Mouse (Mus musculus) cerebellum, postnatal 10 days (tissue): ENCODE measurements around the gene Itga5.
"Not testable (repeated sequence)": the region's sequence is repeated elsewhere in the genome, so short reads cannot be mapped to it uniquely, and the experiment has no call there.

Experiments
- DNase-seq, 2 experiments: peaks; one replicate each; pipeline ENCODE4 v3.0.0; 2021; ENCODE audit warnings: mixed read lengths in 2 of 2

Itga5 gene

GRCm38 (mm10) chr15:103366376-103367149, at the start of gene Itga5:
TSS of gene Itga5 (minus strand) at chr15:103366763.
- DNase-seq: peak; percentile 62 to 65

DNA sequence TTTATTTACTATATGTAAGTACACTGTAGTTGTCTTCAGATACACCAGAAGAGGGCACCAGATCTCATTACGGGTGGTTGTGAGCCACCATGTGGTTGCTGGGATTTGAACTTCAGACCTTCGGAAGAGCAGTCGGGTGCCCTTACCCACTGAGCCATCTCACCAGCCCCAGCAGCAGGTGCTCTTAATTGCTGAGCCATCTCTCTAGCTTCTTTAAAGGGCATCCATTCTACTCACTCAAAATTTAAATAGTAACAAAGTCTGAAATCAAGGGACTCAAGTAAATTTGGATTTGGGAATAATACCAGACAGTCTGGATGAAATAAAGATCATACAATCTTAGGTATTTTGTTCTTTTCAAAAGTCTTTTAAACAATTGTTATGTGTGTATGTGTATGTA, 39.0 kb upstream of the Itga5 start:
- not testable (repeated sequence) for DNase-seq

DNA sequence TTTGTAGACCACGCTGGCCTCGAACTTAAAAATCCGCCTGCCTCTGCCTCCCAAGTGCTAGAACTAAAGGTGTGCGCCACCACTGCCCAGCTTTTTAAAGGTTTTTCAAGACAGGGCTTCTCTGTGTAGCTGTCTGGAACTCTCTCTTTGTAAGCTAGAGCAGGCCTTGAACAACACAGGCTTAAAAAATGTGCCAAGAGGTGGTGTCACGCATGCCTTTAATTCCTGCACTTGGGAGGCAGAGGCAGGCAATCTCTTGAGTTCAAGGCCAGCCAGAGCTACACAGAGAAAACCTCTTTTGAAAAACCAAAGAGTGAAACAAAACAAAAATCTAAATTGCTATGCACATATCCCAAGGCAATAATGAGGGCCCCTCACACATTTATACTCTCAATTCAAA, 34.8 kb upstream of the Itga5 start:
- DNase-seq: no peak

GRCm38 (mm10) chr15:103393577-103393976, 27.0 kb upstream of the Itga5 start:
- no peak for DNase-seq

GRCm38 (mm10) chr15:103388556-103389145, 22.1 kb upstream of the Itga5 start:
- DNase-seq: peak; percentile 40 to 53

GRCm38 (mm10) chr15:103383771-103384488, 17.4 kb upstream of the Itga5 start:
- peak; percentile 41 to 45 for DNase-seq

DNA sequence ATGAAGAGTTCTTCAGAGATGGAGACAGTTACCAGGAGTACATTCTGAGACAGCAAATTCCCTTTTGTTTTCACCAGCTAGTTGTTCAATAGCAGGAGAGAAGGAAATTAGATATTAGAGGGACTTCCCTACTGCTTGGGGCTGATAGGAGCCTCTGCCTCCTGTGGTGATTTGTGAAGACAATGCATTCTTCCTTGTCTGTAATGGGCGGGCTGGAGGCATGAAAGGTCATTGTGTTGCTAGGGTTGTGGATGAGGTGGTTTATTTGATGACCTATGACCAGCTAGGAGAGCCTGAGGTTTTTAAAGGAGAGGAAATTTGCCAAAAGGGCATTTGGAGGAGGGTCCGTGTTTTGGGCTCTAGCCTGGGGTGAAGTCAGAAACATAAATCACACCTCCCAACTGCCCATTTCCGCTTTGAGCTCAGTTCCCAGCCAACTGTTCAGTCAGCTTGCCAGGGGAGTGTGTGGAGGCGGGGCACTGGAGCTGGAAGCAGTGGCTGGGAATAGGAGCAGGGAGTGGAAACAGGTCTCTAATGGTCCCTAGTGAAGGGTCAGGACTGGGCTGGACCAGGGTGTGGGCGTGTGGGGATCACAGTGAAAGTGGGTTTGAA, 16.3 kb upstream of the Itga5 start:
- DNase-seq: peak; percentile 76 to 78

- DNase-seq: no peak
Observed at GRCm38 (mm10) chr15:103382075-103382474, 15.5 kb upstream of the Itga5 start.

DNA sequence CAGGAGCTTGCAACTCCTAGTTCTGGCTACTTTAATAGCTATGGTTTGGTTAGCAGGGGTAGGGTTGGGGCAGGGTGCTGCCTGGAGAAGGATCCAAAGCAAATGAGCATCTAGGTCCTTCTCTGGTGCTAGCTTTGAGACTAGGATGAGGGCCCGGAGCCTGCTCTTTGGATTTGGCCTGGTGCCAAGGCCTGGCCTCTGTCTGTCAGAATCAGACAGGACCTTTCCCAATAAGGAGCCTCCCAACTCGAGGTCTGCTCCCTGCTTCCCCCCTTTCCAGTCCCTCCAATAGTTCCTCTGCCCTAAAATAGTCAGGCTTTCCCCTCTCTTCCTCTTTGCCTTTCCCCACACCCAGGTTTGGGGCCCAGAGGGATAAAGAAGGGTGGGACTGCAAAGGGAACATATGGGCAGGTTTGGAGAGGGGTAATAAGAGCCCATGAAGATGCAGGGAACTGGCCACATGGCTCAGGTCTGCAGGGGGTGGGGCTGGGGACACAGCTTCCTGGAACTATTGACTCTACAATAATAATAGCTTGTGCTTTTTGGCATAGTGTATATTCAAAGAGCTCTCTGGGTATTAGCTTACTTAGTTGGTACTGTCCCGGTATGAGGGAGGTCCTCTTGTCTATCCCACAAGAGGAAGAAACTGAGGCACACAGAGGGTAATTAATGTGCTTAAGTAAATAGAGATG, 12.2 kb upstream of the Itga5 start:
- DNase-seq: peak; percentile 43 to 58

DNA sequence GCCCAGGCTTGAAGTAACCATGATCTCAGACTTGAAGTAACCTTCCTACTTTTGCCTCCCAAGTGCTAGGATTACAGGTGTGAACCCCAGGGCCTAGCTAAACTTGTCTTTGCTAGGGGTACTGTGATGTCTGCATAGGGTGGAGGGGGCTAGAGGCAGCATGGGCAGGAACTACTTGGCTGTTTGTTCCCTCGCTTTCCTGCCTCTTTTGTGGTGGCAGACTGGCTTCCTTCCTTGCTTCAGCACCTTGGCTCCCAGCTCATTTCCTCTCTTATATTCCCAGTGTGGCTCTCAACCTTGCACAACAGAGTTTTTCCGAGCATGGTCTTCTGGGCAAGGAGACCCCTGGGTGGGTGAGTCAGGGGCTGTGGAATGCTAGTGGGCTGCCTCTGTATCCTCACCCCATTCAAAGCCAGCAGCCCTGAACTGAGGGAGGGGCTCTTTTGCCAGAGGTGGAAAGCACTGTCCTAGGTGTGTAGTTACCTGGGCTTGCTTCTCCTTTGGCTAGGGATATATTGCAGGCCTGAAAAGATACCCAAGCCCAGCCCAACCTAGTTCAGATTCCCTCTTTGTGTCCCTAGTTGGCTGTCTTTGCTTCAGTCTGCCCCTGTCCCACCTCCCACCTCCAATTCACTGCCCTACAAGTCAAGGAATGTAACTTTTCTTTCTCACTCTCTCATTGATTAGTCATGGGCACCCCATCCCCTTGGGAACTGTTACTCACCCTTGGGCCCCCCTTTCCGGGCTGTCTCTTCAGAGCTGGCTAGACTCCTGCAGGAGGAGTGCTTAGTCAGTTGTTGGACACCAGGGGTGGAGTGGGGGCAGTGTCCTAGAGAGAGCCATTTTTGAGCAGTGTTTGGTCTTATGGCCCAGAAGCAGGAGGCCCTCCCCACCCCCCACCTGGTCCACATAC, 11.4 kb upstream of the Itga5 start:
- DNase-seq: no peak

DNA sequence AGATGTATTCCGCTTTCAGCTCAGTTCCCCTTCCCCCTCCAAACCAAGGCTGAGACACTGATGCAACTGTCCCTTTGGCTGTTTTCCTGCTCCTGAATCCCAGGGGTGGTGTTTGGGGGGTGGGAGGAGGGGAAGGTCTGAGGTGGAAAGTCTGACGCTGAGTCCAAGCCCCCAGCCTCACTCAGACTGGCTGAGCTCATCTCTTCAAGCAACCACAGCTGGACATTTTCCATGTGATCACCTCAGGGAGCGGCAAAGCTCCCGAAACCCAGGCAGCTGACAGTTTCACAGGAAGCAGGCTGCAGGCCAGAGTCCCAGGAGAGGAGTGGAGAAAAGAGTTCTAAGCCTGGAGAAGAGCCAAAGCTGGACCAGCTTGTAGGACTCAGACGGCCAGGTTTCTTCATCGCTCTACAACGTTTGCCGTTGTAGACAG, 10.3 kb upstream of the Itga5 start:
- DNase-seq: peak; percentile 70 to 75

GRCm38 (mm10) chr15:103375112-103375800, 8.7 kb upstream of the Itga5 start:
- DNase-seq: no peak

- no peak for DNase-seq
Observed at GRCm38 (mm10) chr15:103372461-103372860, 5.9 kb upstream of the Itga5 start.

DNA sequence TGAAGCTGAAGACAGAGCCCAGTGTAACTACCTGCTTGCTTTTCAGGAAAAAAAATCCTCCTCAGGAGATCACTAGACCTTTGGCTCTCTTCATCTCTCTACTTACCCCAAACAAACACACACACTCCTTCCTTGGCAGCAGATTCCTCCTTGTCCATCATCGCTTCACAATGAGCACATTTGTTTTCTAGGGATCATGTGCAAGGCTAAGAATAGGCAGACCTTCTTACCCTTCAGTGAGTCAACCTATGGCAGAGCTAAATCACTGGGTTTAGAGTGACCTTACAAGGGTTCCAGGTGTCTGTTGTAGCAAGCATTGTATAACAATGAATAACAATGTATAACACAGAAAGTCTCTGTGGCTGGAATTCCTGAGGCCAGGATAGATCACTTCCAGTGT, 5.2 kb upstream of the Itga5 start:
- no peak for DNase-seq

DNA sequence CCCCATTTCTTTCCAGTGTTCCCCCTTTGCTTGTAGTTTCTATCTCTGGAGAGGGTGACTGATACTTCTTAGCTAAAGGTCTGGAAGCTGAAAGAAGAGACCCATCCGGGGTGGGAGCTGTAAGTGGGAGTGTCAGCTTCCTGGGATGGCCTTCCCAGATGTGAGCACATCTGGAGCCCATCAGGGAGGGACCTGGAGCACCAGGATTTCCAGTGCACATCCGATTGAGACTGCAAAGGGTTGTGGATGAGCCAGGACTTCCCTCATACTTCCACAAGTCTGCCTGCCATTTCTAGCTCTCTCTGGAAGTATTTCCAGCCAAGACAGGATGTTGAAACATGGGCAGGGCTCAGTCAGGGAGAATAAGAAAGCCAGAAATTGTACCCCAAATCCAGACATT, 4.6 kb upstream of the Itga5 start:
- no peak for DNase-seq

DNA sequence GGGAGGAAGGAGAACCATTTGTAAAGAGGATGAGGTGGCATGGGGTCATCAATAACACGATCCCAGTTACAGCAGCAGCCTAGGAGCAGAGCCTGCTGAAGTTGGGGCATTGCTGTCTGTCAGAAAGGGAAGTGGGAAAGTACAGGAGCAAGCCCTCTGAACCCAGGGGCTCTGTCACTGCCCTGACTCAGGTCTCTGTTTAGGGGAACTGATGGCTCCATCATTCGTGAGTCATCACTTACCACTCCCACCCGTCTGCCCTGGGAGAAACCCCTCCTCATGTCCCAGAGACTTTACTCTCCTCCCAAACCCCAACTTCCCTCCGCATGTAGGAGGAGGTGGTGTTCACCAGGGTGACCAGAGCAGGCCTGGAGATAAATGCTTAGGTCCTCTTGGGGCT, 3.9 kb upstream of the Itga5 start:
- DNase-seq: no peak

GRCm38 (mm10) chr15:103369123-103369522, 2.6 kb upstream of the Itga5 start:
- DNase-seq: no peak

DNA sequence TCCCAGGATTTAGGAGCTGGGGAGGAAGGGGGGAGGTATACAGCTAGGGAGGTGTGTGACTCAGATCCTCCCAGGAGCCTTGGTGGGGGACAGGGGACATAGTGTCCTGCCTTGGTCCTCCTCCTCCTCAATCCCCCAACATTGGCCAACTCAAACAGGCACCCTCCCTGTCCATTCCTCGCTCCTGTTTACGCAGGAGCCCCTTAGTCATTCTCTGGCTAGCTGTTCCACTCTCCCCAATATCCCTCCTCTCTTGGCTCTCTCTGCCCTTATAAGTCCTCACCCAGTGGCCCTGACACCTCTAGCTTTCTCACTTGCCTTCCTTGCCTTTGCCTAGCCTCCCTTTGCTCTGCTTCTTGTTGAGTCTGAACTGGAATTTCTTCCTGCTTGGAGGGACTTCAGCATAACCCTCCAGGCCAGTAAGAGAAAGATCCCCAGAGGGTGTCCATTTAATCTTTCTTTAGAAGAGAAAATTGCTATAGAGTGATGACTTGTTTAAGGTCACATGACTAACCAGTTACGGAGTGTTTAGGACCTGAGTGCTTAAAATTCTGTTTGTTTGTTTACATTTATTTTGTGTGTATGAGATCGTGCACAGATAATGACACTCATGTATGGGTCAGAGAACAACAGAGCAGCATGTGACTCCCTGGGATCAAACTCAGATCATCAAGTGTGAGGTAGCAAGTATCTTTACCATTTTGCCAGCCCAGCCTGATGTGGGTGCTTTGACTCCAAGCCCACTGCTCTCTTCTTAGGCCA, 1.8 kb upstream of the Itga5 start:
- no peak for DNase-seq

- DNase-seq: peak in 1 of 2 experiments; percentile 42
Observed at GRCm38 (mm10) chr15:103365471-103366375, 840 bp downstream of the Itga5 start.
